Mouse (Mus musculus): ENCODE measurements at regions not wholly inside any gene's neighbourhood (a gene's known extent, or its start where the extent isn't known, plus 50 kb on each side); places are given as distances from the start of the nearest gene placed in this dataset.

DNA sequence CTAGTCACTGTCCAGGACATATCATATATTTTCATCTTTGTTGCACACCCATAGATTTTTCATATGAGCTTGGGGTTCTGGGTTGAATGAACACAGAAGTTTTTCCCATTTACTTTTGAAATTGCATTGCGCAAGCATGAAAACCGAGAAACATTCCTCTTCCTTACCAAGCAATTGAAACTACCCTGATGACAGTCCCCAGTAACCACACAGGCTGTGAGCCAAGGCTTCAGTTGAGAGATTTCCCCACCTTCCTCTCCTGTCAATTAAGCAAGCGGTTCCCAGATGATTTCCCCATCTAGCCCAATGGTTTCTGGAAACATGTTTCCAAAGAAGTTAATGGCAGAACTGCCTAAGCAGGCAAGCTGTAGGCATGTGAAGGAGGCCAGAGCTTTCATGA is 81.8 kb upstream of the Inhba start:
- no peaks in the 10 kb centered on the region for H3K27me3 ChIP-seq
- ChIA-PET CTCF (interaction anchor here (0.7 to 1.5 kb wide), 4 partner anchors 10 to 122 kb away, joined by 3 to 4 read pairs (median 3); no protein-coding TSS in a partner anchor), POLR2A (interaction anchor here (1.5 kb wide), 1 partner anchor 14 kb away, joined by 3 read pairs; no protein-coding TSS in a partner anchor)
- DNase-seq (ENCODE audit: low read depth, low spot score), result peak; percentile 67
- ATAC-seq, result peak; percentile 98
- no peak for TF ChIP-seq CTCF (IDR thresholded peaks at IDR 0.05)
- in situ Hi-C loops (cut with MboI; ENCODE audit: low pct_unique_long_range_greater_than_20kb), result no loop called here

DNA sequence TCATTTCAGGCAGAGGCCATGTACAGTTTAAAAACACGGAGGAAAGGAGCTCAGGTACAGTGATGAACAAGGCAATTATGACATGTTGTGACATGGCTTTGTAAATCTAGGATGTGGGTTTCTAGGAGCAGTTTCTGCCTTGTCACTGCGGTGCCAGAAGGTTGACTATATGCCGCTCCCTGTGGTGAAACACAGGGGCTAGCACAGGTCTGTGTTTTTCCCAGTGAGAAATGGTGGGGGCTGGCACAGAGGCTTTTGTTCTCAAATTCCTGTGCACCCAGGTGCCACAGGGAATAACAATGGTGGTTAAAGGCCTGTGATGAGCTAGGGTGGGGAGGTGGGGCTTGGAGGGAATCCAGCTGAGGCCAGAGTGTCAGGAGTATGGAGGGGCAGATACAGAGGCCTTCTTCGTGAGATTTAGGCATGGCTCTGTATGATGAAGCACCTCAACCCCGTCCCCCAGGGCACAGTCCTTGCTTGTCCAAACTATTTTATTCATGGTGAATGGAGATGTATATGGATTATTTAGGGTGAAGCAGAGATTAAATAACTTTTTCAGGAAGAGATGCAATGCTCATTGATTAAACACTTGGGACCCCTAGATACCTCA is 80.0 kb upstream of the Inhba start:
- POLR2A ChIA-PET, result no interaction called here
- ATAC-seq (no peak), DNase-seq (ENCODE audit: low read depth, low spot score) (no peak)
- no peaks in the 10 kb centered on the region for H3K27me3 ChIP-seq
- in situ Hi-C loops (cut with MboI; ENCODE audit: low pct_unique_long_range_greater_than_20kb), result no loop called here
- no peak for TF ChIP-seq CTCF (IDR thresholded peaks at IDR 0.05)
- CTCF ChIA-PET, result interaction anchor here (0.7 kb wide), 1 partner anchor 14 kb away, joined by 3 read pairs; no protein-coding TSS in a partner anchor

DNA sequence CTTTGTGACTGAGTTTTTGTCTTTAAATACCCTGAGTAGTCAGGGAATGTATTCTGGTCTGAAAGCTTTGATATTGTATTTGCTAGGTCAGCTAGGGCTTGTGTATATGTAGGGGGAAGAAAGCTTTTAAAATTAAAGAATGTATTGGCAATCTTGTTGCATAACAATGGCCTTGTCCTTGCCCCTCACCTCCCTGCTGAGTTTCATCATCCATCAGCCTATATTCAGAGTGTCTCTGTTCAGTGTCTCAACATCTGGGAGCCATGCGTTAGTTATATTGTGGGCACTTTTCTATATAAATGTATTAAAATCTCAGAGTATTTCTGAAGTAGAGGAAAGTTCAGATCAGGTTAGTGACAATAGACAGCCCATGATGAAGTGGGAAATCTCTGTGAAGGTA is 76.0 kb upstream of the Inhba start:
- ATAC-seq, result no peak
- TF ChIP-seq CTCF (IDR thresholded peaks at IDR 0.05), result no peak
- POLR2A ChIA-PET, result no interaction called here
- CTCF ChIA-PET, result interaction anchor here (0.9 to 1.5 kb wide), 3 partner anchors 9 to 50 kb away, joined by 3 to 6 read pairs (median 4); no protein-coding TSS in a partner anchor
- no peak for DNase-seq (ENCODE audit: low read depth, low spot score)
- no peaks in the 10 kb centered on the region for H3K27me3 ChIP-seq
- in situ Hi-C loops (cut with MboI; ENCODE audit: low pct_unique_long_range_greater_than_20kb), result no loop called here

GRCm38 (mm10) chr13:15936109-15936508 is 75.5 kb upstream of the Inhba start:
- in situ Hi-C loops (cut with MboI; ENCODE audit: low pct_unique_long_range_greater_than_20kb), result no loop called here
- H3K27me3 ChIP-seq, result no peaks in the 10 kb centered on the region
- no peak for TF ChIP-seq CTCF (IDR thresholded peaks at IDR 0.05)
- DNase-seq (ENCODE audit: low read depth, low spot score) (no peak), ATAC-seq (no peak)
- CTCF ChIA-PET, result interaction anchor here (0.7 to 0.9 kb wide), 2 partner anchors 11 to 14 kb away, joined by 4 read pairs; no protein-coding TSS in a partner anchor
- POLR2A ChIA-PET, result no interaction called here

DNA sequence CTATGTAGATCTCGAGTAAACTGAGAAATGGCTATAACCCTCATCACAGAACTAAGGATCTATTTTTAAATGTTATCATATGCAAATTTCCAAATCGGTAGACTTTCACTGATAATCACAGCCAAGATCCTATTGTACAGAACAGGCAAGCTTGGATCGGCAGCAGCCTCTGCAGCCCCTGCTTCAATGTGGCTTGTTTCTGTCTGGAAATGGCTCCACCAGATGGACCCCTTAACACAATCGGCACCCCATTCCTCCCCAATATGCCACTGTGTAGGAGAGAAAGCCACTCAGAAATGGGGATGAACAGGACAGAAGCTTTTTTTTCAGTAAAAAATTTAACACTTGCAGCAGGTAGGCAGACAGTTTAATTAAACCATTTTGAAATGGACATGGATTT is 61.5 kb upstream of the Inhba start:
- POLR2A ChIA-PET, result interaction anchor here (0.7 kb wide), 1 partner anchor 39 kb away, joined by 3 read pairs; no protein-coding TSS in a partner anchor
- no peak for TF ChIP-seq CTCF (IDR thresholded peaks at IDR 0.05)
- ATAC-seq, result no peak
- in situ Hi-C loops (cut with MboI; ENCODE audit: low pct_unique_long_range_greater_than_20kb), result no loop called here
- no peaks in the 10 kb centered on the region for H3K27me3 ChIP-seq
- no peak for DNase-seq (ENCODE audit: low read depth, low spot score)
- CTCF ChIA-PET, result no interaction called here

DNA sequence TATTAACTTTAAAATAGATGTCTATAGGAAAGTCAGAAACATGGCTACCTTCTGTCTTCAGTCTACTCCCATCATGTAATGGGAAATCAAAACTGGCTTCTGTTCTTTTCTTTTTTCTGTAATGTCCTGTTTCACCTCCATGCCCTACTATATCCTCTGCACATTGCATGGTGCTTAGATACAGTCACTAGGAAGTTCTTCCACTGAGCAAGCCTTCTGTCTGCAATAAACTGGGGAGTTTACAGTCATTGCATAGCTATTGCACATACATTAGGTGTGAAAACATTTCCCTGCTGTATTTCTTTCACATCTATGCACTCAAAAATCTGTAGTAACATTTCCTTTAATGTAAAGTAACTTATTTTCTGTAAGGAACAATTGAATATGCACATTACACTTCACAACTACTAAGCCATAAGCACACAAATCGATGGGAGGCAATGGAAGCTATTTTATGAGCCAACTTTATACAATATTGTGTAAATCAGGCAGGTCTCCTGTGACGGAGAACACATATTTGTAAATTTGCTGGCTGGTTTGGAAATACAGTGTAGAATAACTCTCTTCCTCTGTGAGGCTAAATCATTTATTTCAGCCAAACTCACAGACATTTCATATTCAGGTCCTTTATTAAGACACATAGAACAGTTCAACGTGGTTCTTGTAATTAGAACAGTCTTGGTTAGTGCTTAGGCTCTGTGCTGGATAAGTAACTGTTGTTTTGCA is 60.6 kb upstream of the Inhba start:
- ChIA-PET CTCF (no interaction called here), POLR2A (no interaction called here)
- in situ Hi-C loops (cut with MboI; ENCODE audit: low pct_unique_long_range_greater_than_20kb), result no loop called here
- no peak for ATAC-seq
- DNase-seq (ENCODE audit: low read depth, low spot score), result no peak
- no peak for TF ChIP-seq CTCF (IDR thresholded peaks at IDR 0.05)
- H3K27me3 ChIP-seq, result no peaks in the 10 kb centered on the region
